Mouse (Mus musculus) right cerebral cortex, postnatal 36 days (tissue): ENCODE measurements around the gene Dpyd.
A peak's percentile ranks its signal among the peaks of the same experiment; 100 is the strongest.

Source experiments
- DNase-seq, 2 experiments: peaks; one replicate each; pipeline ENCODE4 v3.0.0; 2022; ENCODE audit warnings: low spot score in 2 of 2, mixed read lengths in 1 of 2

Gene Dpyd

DNA sequence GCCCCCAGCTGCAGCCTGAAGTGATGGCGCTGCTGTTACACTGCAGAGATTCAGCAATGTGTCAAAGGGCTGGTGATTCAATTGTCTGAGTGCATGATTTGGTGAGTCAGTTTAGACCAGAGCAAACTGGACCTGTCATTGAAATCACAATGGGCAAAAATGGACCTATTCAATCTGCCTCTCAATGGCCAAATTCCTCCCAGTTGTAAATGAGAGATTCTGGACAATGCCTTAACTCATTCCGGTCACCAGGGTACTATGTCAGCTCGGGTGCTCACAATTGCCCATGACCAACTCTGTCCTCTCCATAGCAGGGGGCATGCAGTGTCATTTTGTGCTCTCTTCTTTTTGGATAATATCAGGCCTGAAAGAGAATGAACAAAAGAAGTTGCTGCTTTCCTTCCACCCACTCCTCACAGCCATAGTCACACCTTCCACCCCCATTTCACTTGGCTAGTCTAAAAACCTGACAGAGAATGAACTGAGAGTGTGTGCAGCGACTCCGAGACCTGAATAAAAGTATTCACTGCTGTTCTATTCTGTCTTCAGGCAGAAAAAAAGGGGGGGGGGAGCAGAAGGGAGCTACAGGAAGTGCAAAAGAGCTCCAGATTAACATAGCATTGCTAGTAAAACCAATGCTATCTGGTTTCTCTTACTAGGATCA, 533.4 kb downstream of the Dpyd start:
- DNase-seq: peak in 1 of 2 experiments; percentile 3

GRCm38 (mm10) chr3:119126003-119126402, 564.1 kb downstream of the Dpyd start:
- no peak for DNase-seq

- DNase-seq: no peak
These were observed 566.1 kb downstream of the Dpyd start for GRCm38 (mm10) chr3:119128076-119128475.

DNA sequence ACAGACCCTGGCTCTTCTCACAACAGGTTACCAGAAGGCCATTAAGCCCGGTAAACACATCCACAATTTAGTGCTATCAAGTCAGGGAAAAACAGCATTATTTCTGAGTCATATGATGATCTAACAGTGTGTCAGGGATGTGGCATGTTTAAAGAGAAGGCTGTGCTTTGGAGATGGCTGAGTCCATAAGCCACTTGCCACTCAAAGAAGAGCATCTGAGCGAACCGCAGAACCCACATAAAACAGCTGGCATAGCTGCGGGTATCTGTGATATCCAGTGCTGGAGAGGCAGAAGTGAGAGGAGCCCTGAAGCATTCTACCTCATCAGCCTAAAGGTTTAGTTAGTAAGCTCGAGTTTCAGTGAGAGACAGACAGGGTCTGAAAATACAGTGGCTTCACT, 581.1 kb downstream of the Dpyd start:
- no peak for DNase-seq

DNA sequence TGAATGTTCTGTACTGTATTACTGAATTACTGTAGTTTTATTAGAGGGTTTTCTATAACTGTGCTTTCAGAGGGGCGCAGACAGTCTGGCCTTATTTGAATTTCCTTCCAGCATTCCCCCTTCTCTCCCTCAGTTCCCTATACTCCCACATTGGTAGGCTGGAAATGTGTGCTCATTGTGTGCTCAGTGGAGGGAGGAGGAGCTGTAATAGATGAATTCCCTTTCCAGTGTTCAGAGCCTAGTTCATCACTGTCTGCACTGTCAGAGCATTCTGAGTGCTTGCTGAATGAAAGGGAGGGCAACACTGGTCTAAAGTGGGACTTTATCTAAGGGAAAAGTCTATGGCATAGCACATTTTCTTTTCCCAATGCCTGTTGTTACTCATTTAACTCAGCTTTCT, 582.9 kb downstream of the Dpyd start:
- DNase-seq: no peak

DNA sequence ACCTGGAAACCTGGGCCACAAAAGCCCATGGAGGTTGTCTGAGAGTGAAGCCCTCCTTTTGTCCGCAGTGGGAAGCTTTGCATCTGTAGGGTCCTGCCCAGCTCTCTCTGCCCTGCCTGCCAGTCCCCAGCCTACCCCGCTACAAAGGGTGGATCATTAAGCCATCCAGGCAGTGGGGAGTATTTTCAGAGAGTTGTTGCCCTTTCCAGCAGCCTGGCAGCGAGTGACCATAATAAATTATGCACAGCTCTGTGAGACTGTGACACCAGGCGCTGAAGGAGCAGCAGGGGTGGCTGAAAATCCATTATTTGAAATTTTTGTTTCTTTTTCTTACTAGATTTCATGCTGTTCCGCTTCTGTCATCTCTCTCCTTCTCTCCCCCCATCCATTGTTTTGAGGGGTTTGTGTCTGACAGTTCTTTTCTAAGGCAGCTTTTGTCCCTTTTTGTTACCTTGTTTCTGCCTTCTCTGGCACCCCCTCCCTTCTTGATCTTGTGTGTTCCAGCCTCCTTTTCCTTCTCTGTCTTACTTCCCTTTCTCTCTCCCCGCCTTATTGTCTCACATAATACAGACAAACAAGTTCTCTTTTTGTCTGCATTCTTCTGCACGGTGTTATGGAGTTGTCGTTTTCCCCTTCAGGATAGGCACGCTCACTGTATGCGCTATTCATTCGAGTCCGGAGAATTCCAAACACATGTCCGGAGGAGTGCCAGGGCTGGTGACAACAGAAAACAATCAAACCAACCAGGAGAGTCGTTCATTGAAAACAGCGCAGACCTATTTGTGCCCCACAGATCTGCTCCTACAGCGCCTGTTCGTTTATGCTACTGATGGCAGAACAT, 592.9 kb downstream of the Dpyd start:
- no peak for DNase-seq

GRCm38 (mm10) chr3:119158670-119159069, 596.7 kb downstream of the Dpyd start:
- no peak for DNase-seq

- no peak for DNase-seq
These were observed 603.8 kb downstream of the Dpyd start for GRCm38 (mm10) chr3:119165691-119166090.

DNA sequence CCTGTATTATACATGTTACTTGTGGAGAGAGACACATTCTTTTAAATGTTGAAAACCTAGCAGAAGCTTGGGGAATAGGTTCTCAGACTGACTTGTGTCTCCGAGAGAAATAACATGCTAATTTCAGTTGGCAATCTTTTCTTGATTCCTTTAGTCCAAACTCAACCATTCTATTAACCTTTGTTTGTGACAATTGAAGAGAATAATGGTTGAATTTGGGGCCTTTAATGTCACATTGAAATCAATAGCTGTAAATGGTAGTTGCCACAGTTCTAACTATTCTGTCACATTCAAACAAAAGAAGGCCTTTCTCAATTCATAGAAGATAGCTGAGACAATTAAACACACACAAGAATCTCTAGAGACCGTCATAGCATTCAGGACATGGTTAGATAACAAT, 606.2 kb downstream of the Dpyd start:
- no peak for DNase-seq

- no peak for DNase-seq
These were observed 606.7 kb downstream of the Dpyd start for GRCm38 (mm10) chr3:119168661-119169060.

DNA sequence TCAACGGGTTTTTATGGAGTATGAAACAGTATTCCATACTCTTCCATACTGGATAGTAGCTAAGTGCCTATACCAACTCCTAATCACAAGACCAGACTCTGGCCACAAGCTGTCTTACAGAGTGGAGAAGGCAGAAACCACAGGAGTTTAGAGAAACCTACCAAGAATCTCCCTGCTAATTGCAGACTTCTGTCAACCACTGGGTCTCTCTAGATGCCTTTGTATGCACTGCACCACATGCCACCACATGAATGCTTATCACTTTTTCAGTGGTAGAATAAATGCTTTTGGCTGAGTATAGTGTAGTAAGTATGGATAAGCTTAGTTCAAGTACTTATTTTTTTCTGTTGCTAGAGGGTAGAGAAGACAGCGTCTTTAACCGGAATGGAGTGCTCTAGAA, 621.3 kb downstream of the Dpyd start:
- DNase-seq: no peak

GRCm38 (mm10) chr3:119194071-119194470, 632.1 kb downstream of the Dpyd start:
- no peak for DNase-seq

- DNase-seq: no peak
These were observed 633.7 kb downstream of the Dpyd start for GRCm38 (mm10) chr3:119195613-119196012.

DNA sequence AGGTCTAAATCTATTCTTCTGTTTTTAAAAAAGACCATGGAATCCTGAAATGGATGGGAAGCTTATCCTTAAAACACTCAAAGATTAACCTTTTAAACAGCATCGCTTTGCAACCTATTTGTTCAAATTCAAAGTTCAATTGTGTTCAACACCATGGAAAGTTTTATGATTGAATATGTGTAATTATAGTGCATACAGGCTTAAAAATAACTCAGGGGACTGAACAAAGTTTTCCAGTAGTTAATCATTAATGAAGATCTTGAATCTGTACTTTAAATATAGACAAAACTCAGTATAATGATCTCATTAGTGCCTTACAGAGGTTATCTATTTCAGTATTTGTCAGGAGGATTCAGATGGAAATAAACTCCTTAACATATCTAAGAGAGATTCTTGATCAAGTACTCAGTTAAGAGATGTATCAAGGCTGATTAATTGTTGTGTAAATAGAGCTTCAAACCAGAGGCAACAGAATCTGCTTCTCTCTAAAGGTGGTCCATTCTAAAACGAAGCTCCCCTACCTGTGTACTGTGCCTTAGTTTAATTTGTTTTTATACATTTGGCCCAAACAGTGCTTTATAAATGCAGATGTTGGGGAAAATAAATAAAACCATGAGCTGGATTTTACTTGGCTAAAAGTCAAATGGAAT, 659.0 kb downstream of the Dpyd start:
- no peak for DNase-seq

DNA sequence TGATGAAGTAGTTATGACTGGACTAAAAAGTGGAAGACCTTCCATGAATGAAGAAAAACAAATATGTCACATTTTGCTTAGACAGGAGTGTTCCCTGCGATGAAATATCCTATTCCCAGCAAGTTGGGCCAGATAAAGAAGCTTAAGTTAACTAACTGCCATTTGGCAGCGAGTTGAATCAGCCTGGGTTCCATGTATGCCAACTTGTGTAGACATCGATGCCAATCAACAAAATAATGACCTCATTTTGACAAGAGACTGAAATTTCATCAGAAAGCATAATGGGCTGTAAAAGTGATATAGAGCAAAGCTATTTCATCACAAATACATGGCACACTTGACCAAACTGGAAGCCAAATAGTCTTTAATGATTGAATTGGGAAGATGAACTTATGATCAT, 681.3 kb downstream of the Dpyd start:
- DNase-seq: no peak

DNA sequence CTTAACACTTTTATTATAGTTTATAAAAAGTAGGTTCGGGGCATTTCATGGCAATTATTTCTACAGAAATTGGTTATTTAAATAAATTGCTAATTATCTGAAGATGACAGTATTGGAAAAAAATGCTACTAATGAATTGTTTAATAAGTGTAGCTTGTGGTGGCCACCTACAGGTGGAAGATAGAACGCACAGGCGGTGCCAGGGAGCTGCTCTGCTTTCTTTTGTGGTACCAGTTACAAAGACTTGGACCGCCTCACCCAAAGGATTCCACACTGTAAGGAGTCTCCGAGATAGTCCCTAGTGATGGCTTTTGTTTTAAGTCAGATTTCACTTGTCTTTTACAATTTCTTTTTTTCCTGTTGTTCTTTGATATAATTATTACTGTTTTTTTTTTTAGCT, 694.6 kb downstream of the Dpyd start:
- DNase-seq: peak in 1 of 2 experiments; percentile 22

DNA sequence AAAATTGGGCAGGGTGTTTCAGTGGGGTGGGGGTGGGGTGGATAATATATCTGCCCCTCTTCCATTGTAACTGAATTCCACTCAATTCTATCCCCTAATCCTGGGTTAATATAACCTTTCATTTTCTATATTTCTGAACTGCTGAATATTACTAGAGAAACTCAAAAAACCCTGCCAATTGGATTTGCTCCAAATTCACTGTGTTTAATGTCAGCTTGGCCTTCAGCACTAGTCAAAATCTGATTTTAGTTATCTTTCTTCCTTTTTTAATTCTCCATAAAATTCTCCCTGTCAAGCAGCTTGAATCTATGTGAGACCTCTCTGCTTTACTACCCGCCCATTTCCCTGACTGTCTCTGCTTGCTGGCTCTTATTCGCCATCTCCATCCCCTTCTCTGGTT, 713.3 kb downstream of the Dpyd start:
- no peak for DNase-seq

GRCm38 (mm10) chr3:119280671-119281070, 718.7 kb downstream of the Dpyd start:
- no peak for DNase-seq

DNA sequence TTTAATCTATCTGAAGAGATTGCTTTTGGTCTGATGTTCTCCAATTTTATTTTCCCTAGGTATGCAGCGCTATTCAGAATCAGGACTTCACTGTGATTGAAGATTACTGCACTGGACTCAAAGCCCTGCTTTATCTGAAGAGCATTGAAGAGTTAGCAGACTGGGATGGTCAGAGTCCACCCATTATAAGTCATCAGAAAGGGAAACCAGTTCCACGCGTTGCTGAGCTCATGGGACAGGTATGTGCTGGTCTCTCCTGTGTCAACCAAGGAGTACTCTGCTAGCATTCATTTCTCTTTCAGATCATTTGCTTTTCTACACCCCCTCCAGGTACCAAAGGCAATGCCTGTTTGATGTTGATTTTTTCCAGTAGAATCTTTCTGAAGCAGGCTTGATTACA, 752.8 kb downstream of the Dpyd start:
- DNase-seq: no peak

DNA sequence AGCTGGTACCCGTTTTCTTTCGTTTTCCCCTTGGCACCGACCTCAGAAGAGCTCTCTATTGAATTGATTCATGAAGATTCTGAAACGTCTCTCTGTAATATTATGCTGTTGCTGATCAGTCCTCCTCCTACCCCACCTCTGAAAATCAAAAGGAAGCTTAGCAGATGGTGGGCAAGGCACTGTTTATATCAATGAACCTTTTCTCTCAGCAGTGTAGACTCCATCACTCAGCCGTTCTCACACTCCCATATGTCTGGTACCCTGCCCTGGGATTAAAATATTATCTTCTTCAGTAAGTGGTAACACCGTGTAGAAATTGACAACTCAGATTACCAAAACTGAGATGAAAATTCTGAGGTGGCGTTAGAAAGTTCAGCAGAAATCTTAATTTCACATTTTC, 767.1 kb downstream of the Dpyd start:
- DNase-seq: no peak

DNA sequence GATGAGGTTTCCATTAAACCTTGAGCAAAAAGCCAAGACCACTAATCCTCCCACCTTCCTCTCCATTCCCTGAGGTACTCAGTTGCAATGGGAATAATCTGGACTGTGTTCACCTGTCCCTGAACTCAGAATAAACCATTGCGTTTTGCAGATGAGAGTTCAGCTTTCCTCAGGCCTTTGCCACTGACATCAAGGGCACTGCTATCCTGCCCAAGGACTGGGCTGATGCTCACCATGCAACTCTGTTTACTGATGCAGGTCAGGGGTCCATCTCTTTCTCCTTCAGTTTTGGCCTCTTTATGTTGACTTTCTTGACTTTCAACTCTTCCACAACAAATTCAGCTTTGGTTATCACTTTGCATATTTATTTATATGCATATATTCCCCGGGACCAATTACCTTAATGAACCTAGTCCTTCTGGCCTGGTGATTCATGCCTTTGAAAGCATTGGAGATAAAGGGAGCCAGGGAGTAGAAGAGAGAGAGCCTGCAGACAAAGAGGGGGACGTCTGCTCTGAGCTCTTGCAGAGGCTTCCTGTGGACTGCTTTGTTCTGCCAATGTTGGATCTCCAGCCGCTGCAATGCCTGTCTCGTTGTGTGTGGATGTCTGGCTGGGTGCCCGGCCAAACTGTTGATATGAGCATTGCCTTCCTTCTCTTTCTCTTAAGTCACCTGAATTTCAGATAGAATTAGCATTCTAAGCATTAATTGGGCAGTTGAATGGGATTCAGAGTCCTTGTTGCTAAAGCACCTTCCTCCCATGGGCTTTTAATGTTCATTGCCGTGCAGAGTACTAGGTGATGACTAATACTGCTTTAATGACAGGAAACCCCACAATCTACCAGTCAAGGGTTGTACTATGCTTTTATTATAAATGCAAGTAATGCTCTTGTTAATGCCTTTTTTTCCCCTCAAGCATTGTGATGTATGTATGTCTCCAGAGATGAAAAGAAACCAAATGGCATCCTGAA, 771.7 kb downstream of the Dpyd start:
- peak in 1 of 2 experiments; percentile 30 for DNase-seq
